Mouse (Mus musculus) urinary bladder, postnatal 14 days (tissue): ENCODE measurements around the gene Stxbp4.

Experiments used
- DNase-seq: peaks from one replicate; pipeline ENCODE4 v3.0.0; 2021; ENCODE audit warnings: low spot score

The Stxbp4 gene

DNA sequence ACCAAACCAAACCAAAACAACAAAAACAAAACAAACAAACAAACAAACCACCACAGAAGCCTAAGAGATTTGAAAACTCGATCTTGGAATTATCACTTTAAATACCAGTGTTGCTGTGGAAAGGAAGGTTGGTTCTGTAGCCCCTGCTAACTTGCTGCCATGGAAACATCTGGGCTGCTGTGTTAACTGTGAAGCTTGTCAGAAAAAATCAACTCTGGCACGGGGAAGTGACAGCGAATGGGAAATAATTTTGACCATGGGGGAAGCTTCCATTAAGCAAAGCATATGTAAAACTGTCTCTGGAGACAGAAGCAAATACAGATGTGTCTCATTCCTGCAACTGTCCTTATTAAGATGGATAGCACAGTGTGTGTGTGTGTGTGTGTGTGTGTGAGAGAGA lies 185.8 kb downstream of the Stxbp4 start:
- DNase-seq: no peak

- DNase-seq: no peak
Measured at GRCm38 (mm10) chr11:90451506-90451905, 186.4 kb downstream of the Stxbp4 start.

- DNase-seq: no peak
Measured at GRCm38 (mm10) chr11:90442462-90442861, 195.4 kb downstream of the Stxbp4 start.

GRCm38 (mm10) chr11:90440851-90441250 lies 197.0 kb downstream of the Stxbp4 start:
- DNase-seq: no peak

DNA sequence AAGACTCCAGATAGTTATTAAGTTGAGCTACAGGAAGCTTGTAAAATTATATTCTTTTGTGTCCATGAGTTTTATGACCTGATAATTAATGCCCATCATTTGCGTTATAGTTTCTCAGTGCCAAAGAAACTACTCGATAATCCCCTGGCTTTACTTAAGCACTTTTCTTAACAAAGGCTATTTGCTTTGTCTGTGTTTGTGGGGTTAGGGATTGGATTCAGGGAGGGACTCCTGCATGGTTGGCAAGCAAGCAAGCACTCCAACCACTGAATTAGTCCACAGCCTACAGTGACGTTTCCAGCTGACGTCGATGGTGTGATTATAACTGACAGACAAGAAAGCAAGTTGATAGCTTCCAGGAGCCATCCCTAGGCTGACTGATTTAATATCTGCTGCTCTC lies 199.1 kb downstream of the Stxbp4 start:
- no peak for DNase-seq
